Mouse (Mus musculus) gastrocnemius, postnatal 4 days (tissue): ENCODE data around the gene Rpusd3. TPM values are rescaled to one million over a fixed set of nuclear protein-coding genes. Genes with fewer than 3 reads are reported as not detected.

Experiments used
- DNase-seq, 2 experiments: peaks; one replicate each; pipeline ENCODE4 v3.0.0; 2021 to 2022; ENCODE audit warnings: low spot score in 2 of 2, mixed read lengths in 2 of 2
- long read RNA-seq, 2 experiments: library from polyadenylated mRNA; stranded (forward); transcript quantifications; one replicate each; pipeline ENCODE4 v2.0.0; 2021
- total RNA-seq, 2 experiments: library from RNA; stranded (reverse); gene quantifications; 2 replicates each; pipeline ENCODE4 v1.2.3; 2021

Rpusd3 gene
- total RNA-seq = 10 to 100 TPM; 12.0 to 12.2 TPM
- long read RNA-seq, experiment 1, transcript Rpusd3-202 (9 exons, 1,269 nt) = major isoform, 9 of 14 reads
- long read RNA-seq, experiment 1, partial matches to known transcripts = 0 of 14 reads
- long read RNA-seq, experiment 1, other reads (novel, unspliced or antisense) = 3 of 14 reads
- long read RNA-seq, experiment 2, transcript Rpusd3-202 (9 exons, 1,269 nt) = major isoform, 10 of 12 reads
- long read RNA-seq, experiment 2, partial matches to known transcripts = 0 of 12 reads
- long read RNA-seq, experiment 2, other reads (novel, unspliced or antisense) = 2 of 12 reads

GRCm38 (mm10) chr6:113419199-113419587 lies at the start of gene Rpusd3:
Gene Rpusd3 (minus strand): TSS chr6:113419340.
- DNase-seq = peak; percentile 99 to 100

- DNase-seq = no peak
Measured at GRCm38 (mm10) chr6:113468512-113468911, 49.4 kb upstream of the Rpusd3 start.

- peak in 1 of 2 experiments; percentile 33 for DNase-seq
Measured at GRCm38 (mm10) chr6:113465602-113466001, 46.5 kb upstream of the Rpusd3 start.

- DNase-seq = no peak
Measured at GRCm38 (mm10) chr6:113464040-113464439, 44.9 kb upstream of the Rpusd3 start.

- DNase-seq = no peak
Measured at GRCm38 (mm10) chr6:113458635-113459034, 39.5 kb upstream of the Rpusd3 start.

- DNase-seq = no peak
Measured at GRCm38 (mm10) chr6:113457952-113458534, 38.9 kb upstream of the Rpusd3 start, which contains the start of gene Il17re. Gene Il17re (plus strand): TSS chr6:113458484.

GRCm38 (mm10) chr6:113455007-113455406 lies 35.9 kb upstream of the Rpusd3 start:
- no peak for DNase-seq

- DNase-seq = peak in 1 of 2 experiments; percentile 28
Measured at GRCm38 (mm10) chr6:113451839-113452238, 32.7 kb upstream of the Rpusd3 start.

- no peak for DNase-seq
Measured at GRCm38 (mm10) chr6:113447639-113448038, 28.5 kb upstream of the Rpusd3 start.

- DNase-seq = no peak
Measured at GRCm38 (mm10) chr6:113444207-113444965, 25.2 kb upstream of the Rpusd3 start.

- DNase-seq = no peak
Measured at GRCm38 (mm10) chr6:113443091-113443490, 24.0 kb upstream of the Rpusd3 start.

GRCm38 (mm10) chr6:113442442-113443090 lies 23.4 kb upstream of the Rpusd3 start, which contains the start of gene Jagn1:
Gene Jagn1 (plus strand): TSS chr6:113442569.
- peak; percentile 79 to 87 for DNase-seq

GRCm38 (mm10) chr6:113442087-113442441 lies 22.9 kb upstream of the Rpusd3 start:
- no peak for DNase-seq

GRCm38 (mm10) chr6:113441147-113441680 lies 22.1 kb upstream of the Rpusd3 start:
- DNase-seq = peak in 1 of 2 experiments; percentile 68

GRCm38 (mm10) chr6:113440686-113441085 lies 21.5 kb upstream of the Rpusd3 start:
- DNase-seq = no peak

- no peak for DNase-seq
Measured at GRCm38 (mm10) chr6:113438721-113439430, 19.7 kb upstream of the Rpusd3 start.

- DNase-seq = no peak
Measured at GRCm38 (mm10) chr6:113437135-113437534, 18.0 kb upstream of the Rpusd3 start.

GRCm38 (mm10) chr6:113435664-113436205 lies 16.6 kb upstream of the Rpusd3 start, which contains the start of gene Cidec:
Gene Cidec (minus strand): TSS chr6:113435760.
- no peak for DNase-seq

GRCm38 (mm10) chr6:113434691-113435090 lies 15.6 kb upstream of the Rpusd3 start:
- DNase-seq = no peak

GRCm38 (mm10) chr6:113433661-113434060 lies 14.5 kb upstream of the Rpusd3 start:
- DNase-seq = no peak
